Mouse (Mus musculus) right cerebral cortex, postnatal 36 days (tissue): ENCODE results near the gene Fap.

Source experiments
- DNase-seq, 2 experiments: peaks; one replicate each; pipeline ENCODE4 v3.0.0; 2022; ENCODE audit warnings: low spot score in 2 of 2, mixed read lengths in 1 of 2

Gene Fap

GRCm38 (mm10) chr2:62573753-62574159 is at the start of gene Fap:
Fap (minus strand) TSS chr2:62574075.
- no peak for DNase-seq

DNA sequence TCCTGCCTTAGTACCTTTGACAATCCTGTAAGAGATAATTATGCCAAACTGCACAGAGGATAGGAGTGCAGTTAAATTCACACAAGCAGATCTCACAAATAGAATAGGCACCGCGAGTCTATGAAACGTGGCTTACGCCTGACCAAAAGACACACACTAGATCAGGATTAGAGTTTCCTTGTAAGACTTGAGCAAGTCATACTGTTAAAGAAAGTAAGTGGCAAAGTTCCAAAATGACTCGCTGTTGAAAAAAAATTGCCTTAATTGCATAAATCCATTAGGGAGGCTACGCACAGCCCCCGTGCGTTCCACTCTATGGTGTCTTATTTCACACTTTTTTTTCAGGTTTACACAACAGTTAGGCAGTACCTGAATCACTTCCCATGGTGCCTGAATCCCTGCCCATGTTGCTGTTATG is 49.2 kb upstream of the Fap start:
- DNase-seq, result no peak

DNA sequence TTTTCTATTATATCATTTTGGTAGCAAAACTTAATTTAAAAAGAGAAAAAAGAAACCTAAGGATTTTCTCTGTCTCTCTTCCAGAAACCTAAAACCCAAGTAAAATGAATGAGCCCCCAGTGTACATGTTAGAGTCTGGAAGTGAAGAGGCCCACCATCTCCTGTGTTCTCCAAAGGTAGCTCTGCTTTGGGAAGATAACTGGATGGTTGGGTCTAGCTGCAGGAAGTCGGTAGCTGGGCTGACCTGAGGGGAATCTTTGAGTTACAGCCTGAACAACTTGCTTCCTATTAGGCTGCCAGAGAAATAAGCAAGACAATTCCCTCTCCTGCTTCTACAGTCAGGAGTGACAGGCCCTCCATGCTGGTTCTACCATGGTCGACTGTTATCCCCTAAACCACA is 45.8 kb upstream of the Fap start:
- no peak for DNase-seq

GRCm38 (mm10) chr2:62618934-62619341 is 45.1 kb upstream of the Fap start:
- no peak for DNase-seq

DNA sequence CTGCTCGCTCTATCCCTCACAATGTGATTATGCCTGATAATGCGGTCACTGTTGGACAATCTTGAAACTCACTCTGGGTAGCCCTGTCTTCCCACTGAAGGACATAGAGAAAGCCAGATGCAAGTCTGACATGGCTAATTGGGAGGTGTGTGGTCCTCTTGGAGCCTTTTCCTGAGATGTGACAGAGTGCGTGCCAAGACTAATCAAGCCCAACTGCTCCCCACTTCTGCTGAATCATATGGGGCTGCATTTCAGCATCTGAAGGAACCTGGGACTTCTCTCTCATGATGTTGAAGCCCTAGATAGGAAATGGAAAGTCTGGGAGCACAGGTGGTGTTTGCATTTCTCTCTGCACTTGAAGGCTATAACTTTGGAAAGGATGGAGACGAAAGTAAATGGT is 39.3 kb upstream of the Fap start:
- no peak for DNase-seq

DNA sequence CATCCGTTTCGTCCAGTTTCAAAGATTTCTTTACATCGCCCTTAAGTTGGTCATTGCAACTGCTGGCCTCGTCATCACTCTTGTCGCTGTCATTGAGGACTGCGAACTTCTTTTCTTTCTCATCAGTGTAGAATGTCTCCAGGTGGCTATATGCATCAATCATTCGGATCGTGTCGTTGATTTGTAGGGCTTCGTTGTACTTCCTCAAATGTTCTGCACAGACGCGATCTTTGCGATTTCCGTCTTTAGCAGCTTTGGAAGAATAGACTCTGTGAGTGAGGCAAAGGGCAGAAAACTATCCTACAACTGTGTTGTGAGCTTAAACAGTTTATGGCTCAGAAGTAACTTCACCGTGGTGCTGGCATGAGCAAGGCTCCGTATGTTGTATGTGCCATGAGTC is 32.3 kb upstream of the Fap start:
- no peak for DNase-seq

- DNase-seq, result no peak
Observed at GRCm38 (mm10) chr2:62603530-62603929, 29.7 kb upstream of the Fap start.

DNA sequence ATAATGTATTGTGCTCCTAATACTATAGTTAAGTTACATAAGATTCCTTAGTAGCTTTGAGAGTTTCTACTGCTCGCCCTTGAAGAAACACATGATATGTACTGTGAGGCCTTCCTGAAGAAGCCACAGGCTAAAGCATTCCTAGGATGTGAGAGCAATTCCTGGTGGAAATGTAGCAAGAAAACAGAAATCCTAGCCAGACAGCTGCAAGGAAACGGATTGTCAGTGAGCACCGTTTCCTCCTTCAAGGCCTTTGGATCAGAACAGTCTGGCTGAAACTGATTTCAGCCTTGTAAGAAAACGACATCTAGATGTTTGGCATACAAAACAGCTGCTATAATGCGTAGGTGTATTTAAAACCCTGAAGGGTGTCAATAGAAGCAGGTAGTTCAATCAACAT is 22.7 kb upstream of the Fap start:
- DNase-seq, result no peak

- no peak for DNase-seq
Observed at GRCm38 (mm10) chr2:62594491-62594890, 20.6 kb upstream of the Fap start.

DNA sequence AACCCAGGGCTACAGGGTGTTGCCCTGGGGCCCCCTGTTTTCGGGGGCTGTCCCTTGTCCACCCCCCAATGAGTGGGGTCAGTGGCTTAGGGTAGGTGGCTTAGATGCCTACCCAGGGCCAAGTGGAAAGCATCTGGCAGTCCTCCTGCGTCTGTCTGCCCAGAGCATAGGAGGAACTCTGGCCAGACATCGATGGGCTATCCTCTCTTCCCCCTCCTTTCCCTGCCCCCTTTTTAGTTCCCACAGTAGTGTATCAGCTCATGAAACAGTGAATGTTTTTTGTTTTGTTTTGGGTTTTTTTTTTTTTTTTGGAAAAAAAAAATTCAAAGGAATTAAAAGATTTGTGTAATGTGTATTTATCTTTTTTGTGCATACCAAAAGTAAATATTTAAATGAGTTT is 17.7 kb upstream of the Fap start:
- no peak for DNase-seq

GRCm38 (mm10) chr2:62589333-62589732 is 15.5 kb upstream of the Fap start:
- DNase-seq, result no peak

- DNase-seq, result no peak
Observed at GRCm38 (mm10) chr2:62585769-62586168, 11.9 kb upstream of the Fap start.

DNA sequence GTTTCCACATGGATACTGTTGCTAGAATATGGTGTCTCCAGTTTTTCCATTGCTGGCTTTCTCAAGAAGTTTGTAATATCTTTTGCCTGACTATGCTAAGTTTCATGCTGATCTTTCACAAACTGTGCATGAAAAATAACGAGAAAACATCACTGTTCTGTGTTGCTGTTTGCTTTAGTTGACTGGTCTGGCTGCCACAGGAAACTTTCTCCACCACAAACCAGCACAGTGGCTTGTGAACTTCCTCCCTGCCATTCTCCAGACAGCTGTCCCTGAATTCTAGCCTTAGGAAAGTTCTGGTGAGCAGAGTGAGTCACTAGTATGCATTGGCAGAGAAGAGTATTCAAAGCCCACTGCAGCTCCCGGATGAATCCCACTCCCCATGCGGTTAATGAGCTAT is 1.1 kb upstream of the Fap start:
- DNase-seq, result no peak

GRCm38 (mm10) chr2:62574250-62574649 is 375 bp upstream of the Fap start:
- DNase-seq, result peak; percentile 29 to 36

DNA sequence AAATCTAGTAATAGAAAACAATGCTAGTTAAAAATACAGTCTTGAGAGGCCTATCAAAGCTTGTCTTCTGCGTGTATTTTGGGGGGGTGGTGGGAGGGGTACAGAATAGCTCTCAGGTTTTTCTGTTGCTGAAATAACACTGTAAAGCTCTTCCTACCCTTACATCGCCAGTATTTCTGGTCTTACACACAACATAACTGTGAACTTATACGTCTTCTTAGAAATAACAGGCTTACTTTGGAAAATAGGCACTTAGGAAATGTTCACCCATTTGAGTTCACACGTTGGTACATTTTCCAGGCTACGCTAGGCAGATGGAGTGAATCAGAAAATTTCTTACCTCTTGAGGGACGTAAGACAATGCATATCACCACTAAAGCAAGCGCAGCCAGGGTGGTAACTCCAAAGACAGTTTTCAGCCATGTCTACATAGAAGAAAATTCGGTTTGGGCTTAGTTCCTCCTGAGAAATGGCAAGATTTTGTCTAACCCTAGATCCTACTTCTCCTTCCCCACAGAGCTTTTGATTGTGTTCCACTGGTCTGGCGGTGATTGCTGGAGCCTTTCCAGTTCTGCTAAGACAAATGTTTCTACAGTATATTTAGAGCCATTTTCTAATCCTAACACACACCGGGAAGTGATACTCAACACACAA is 649 bp downstream of the Fap start:
- peak in 1 of 2 experiments; percentile 16 for DNase-seq

GRCm38 (mm10) chr2:62564687-62565086 is 9.2 kb downstream of the Fap start:
- DNase-seq, result no peak

GRCm38 (mm10) chr2:62562661-62563485 is 11.0 kb downstream of the Fap start:
- DNase-seq, result no peak

DNA sequence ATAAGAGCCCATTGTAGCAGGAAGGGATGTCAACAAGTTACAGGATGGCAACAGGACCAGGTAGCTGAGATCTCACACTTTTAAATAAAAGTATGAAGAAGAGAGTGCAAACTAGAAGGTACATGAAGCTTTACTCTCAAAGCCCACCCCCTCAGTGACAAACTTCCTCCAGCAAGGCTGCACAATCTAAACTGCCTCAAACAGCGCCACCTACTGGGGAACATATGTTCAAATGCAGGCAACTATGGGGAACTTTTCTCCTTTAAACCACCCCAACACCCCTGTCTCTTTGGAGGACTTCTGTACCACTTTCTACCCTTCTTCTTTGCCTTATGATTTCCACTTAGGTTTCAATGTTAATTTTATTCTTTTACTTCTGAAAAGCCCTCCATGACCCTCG is 16.5 kb downstream of the Fap start:
- no peak for DNase-seq

- no peak for DNase-seq
Observed at GRCm38 (mm10) chr2:62556349-62556748, 17.5 kb downstream of the Fap start.

GRCm38 (mm10) chr2:62549659-62550058 is 24.2 kb downstream of the Fap start:
- DNase-seq, result no peak

GRCm38 (mm10) chr2:62549131-62549530 is 24.7 kb downstream of the Fap start:
- DNase-seq, result no peak

DNA sequence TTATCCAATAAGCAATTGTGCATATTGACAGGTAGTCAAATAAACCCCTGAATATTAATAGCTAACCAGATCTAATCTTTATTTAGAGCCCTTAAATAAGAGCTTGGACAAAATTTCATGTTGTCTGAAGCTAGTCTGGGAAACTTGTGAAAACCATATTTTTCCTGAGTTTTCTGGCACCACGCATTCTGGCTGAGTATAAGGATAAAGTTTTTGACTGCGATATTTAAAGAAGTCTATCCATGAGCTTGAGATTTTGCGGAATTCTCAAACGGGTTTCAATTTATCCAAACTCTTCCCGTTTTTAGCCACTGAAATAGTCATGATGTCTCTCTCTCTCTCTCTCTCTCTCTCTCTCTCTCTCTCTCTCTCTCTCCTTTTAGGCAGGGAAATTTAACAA is 25.8 kb downstream of the Fap start:
- DNase-seq, result no peak

- no peak for DNase-seq
Observed at GRCm38 (mm10) chr2:62535483-62535882, 38.4 kb downstream of the Fap start.
